Mouse (Mus musculus) right cerebral cortex, postnatal 14 days (tissue): Measurements from ENCODE around the gene Rapgef3.

Experiments used
- DNase-seq: peaks from one replicate; pipeline ENCODE4 v3.0.0; 2022

Gene Rapgef3

DNA sequence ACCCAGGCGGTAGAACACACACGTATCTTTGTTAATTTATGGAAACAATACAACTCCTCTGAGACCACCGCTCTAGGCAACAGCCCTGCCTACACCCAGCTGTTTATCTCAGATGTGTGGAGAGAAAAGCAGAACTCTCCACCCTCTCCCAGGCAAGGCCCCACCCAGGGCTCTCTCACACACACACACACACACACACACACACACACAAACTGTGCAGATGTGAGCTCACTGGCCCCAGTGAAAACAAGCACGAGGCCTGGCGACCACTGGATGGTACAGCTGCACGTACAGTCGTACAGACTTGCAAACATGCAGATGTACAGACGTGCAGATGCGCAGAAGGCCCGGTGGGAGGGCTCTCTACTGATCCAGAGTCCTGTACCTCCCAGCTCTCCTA is 22.8 kb downstream of the Rapgef3 start:
- no peak for DNase-seq

DNA sequence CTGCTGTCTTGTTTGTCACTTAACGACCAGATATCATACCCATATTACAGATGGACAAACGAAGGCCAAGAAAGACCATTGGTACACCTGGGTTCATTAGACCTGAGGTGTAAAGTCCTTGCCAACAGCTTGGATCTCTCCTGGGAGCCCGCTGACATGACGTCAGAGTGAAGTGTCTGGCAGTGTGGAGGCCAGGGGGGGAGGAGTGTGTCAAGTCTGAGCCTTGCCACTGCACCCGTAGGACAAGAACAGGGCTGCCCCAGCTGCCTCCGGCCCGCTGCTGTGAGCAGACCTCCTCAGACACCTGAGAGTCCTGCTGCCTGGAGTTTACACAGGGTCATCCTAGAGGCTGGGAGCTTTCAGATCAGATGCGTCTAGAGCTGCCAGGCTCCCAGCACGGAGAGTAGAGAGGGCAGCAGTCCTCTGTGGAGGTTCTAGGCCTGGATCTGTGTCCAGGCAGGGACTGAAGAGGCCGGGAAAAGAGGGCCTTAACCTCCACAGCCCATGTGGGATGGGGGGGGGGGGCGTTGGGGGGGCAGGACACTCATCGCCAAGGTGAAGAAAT is 23.7 kb downstream of the Rapgef3 start:
- DNase-seq = no peak

DNA sequence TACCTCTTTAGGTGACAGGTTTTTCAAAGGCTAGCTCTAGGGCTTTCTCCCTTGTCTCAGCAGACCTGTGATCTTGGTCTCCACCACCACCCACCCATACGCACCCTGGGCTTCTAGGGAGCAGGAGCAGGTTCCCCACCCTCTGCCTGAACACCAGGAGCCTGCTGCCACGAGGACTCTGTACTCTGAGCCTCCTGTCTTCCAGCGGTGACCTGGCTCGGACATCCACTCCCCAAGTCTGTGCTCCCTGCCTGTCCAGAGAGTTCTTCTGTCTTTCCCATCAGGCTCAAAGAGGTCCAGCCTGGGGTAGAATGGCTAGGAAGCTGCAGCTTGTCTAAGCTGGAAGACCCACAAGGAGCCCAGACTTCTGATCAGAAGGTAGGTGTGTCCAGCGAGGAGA is 24.6 kb downstream of the Rapgef3 start:
- no peak for DNase-seq

DNA sequence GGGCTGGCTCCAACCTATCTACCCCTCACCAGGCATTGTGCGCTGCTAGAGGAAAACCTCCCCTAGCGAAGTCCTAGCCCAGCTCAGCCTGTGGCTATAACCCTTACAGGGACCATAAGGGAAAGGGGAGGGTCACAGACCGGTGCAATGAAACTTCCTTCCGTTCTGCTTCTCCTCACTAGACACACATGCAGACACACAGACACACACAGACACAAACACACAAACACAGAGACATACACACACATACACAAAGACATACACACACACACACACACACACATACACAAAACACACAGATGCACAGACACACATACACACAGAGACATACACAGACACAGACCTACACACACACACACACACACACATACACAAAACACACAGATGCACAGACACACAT is 25.2 kb downstream of the Rapgef3 start:
- no peak for DNase-seq

DNA sequence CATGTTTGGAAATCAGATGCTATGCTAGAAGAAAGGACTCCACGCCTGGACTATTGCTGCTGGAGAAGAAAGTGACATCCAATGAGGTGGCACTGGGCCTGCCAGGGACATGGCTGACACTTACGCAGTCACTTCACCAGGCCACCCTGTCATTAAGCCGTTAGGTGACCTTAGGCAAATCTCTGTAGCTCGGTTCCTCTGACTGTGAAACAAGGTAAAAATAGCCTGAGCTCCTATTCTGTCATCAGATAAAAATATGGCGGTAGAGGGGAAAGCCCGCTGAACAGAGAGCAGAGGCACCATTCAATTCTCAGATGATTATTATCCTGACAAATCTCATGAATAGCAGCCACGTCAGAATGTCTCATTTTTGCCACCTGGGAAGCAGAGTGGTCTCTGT is 25.7 kb downstream of the Rapgef3 start:
- DNase-seq = no peak

DNA sequence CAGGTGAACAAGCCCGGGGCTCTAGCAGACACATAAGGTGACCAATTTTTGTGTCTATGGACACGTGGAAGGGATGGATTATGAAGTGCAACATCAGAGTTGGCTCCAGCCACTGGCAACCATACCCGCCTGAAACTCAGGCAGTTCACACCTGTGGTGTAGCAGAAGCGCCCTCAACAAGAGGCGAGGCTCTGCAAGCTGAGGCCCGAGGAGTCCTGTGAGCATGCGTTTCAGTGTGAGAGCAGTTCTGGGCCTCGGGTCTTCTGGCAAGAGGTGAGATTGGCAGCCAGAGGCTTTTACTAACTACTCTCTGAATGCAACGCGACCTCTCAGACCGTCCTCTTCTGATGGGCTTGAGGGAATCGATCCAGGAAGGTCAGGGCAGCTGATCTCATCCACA is 26.1 kb downstream of the Rapgef3 start:
- DNase-seq = no peak

DNA sequence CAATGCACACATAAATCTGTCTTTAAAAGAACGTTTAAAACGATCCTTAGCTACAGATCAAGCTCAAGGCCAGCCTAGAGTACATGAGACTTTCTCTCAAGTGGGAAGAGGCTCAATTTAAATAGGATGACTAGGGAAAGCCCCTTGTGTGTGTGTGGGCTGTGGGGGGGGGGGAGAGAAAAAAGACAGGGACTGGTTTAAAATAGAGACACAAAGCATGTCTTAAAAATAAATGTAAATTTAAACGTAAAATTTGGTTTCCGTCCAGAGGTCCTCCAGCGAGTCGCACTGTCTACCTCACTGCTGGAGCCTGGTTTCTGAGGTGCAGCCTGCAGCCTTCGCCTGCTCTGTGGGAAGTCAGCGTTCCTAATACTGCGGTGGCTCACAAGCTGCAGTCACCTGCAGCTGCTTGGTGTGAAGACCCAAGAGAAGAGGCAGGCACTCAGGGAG is 27.5 kb downstream of the Rapgef3 start:
- DNase-seq = no peak

DNA sequence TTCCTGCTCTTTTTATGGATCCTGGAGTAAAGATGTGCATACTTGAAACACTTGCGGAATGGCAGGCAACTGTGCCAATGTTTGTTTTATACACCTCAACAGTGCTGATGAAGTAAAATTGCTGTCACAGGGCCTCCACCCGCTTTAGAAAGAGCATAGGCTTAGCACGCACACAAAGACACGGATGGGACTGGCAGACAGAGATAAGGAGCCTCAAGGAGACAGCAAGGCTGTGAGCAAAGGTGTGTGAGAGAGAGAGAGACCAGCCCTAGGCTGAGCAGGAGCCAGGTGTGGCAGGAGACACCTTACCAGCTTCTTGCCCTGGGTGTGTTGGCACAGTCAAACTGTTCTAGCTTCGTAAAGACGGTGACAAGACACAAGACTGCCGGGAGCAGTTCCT is 28.8 kb downstream of the Rapgef3 start:
- no peak for DNase-seq

DNA sequence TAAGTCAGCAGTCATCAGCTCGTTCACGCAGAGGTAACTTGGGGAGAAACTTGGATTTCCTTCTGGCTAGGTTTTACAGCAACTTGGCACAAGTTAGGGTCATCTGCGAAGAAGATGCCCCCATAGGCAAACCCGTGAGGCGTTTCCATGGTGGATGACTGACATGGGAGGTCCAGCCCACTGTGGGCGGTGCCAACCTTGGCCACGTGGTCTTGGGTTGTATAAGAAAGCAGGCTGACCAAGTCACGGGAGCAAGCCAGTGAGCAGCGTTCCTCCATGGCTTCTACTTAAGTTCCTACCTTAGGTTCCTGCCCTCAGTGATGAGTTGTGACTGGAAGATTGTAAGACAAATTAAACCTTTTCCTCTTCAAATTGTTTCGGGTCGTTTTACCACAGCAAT is 35.8 kb downstream of the Rapgef3 start:
- DNase-seq = no peak

DNA sequence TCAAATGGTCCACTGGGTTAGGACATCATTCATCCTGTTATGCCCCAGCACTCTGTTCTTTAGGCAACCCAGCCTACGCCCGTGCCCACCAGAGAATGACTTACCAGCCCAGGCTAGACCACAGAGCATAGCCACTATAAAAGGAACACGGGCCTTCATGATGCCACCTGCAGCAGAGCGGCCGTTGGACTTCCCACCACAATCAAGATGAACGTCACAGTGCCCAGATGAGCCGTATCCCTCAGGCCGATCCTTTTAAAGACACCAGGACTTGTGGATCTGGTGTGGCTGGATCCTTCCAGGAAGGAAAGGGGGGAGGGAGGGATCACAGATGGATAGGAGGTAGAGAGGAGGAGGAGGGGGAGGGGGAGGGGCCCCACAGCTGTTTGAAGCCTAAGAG is 36.7 kb downstream of the Rapgef3 start, which contains the start of gene Endou:
TSS of gene Endou (minus strand) at position 229 of the 400 bp plus-strand sequence.
- no peak for DNase-seq

DNA sequence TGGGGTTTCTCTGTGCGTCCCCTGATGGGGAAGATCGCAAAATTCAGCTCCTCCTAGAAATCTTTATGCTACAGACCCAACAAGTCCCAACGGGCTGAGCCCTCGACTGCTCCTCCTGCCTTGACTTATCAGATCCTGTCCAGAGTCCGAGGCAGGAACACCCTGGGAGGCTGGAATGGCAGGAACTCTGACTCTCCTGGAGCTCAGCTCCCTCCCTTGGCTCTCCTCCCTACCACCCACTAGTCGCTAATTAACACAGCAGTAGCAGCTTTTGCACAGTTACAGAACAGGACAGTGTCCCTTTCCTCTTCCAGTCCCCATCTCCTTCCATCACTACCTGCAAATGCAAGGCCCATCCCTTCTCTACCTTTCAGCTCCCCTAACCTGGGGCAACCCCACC is 37.4 kb downstream of the Rapgef3 start:
- DNase-seq = no peak

DNA sequence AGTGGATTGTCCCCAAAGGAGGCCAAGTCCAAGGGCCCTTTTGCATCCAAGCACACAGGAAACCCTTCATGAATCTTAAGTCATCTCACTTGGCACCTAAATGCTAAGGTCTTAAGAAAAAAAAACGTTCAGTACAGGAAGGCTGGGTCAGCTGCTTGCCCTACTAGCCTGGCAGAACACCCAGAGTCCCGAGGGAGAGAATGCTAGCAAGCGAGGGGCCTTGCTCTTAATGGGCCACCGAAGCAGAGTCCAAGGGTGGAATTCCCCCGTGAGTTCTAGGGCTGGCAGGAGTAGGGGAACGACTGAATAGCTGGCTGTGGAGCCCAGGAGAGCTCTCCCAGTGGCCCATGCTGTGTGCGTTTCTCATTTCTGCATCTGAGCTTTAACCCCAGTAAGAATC is 39.0 kb downstream of the Rapgef3 start:
- no peak for DNase-seq

DNA sequence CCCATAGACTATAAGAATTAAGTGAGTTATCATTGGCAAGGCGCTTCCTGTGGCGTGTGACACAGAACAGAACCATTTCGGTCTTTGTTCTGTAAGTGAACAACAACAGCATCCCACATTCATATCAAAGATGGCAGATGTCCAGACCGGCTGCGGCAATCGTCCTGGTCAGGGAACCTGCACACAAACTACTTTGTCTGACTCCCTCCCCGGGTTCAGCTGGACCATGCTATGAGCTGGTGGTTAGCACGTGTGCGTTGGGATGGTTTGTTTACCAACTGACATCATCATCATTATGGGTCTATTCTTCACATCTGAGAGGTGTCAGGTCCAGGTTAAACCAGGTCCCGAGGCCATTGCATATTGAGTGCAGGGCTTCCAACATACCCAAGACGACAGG is 39.4 kb downstream of the Rapgef3 start:
- DNase-seq = no peak

DNA sequence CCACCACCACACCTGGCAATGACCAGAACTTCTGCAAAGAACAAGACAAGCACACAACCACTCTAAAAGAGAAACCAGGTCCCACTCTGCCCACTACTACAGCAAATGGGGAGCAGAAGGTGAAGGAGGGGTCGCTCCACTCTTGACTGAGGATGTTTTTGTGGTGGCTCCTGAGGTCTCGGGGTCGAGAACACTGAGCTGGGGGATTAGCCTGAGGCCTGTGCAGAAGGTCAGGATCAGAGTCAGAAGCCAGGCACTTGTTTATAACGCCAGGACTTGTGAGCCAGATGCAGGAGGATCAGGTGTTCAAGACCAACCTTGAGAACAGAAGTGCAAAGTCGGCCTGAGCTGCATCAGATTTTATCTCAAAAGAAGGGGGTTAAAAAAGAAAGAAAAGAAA is 40.3 kb downstream of the Rapgef3 start:
- DNase-seq = no peak

DNA sequence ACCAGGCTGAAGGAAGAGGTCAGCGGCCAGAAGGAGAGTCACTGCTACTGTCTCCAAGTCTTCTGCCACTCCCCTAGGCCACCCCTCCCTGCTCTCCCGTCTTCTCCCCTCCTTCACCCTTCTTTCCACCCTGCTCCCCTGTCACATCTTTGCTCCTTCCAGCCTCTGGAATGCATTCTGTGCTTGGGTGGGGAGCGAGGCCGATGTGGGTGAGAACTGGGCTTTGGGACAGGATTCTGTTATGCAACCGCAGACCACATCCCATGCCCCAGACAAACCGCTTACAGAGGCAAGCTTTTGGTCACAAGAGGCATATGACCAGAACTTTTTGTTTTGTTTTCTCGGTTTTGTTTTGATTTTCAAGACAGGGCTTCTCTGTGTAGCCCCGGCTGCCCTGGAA is 40.7 kb downstream of the Rapgef3 start:
- DNase-seq = no peak

DNA sequence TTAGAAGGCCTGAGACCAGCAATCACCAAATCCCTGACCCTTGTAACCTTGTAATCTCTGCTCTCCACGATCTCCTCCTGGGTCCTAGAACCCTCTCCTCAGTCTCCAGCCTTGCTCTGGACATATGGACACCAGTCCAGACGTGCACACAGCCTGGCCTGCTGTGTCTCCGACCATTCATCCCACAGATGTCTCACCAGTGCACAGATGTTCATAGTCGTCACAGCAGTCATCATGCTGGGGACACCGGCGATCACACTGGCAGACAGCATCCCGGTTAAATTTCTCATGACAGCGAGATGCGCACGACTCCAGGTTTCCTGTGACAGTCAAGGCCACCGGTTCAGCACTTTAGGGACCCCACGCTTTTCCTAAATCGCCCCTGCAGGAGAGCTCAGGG is 41.5 kb downstream of the Rapgef3 start:
- no peak for DNase-seq

DNA sequence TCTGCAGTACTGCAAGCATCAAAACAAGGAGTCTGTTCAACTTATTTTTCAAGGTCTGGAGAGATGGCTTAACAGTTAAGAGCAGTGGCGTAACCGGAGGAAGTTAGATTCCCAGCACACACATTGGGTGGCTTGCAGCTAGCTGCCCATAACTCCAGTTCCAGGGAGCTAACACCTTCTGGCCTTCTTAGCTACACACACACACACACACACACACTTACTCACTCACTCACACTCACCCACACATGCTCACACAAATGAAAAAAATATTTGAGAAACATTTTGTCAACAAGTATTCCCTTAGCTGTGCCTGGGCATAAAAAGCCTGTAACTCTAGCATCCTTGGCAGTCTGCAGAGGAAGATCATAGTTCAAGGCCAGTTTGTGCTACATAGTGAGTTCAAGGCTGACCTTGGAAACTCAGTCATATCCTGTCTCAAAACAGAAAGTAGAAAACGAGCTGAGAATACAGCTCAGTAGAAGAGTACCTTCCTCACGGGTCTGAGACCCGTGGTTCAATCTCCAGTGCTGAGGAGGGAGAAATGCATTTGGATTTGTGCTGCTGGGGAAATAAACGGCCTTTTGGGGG is 42.5 kb downstream of the Rapgef3 start:
- DNase-seq = no peak

DNA sequence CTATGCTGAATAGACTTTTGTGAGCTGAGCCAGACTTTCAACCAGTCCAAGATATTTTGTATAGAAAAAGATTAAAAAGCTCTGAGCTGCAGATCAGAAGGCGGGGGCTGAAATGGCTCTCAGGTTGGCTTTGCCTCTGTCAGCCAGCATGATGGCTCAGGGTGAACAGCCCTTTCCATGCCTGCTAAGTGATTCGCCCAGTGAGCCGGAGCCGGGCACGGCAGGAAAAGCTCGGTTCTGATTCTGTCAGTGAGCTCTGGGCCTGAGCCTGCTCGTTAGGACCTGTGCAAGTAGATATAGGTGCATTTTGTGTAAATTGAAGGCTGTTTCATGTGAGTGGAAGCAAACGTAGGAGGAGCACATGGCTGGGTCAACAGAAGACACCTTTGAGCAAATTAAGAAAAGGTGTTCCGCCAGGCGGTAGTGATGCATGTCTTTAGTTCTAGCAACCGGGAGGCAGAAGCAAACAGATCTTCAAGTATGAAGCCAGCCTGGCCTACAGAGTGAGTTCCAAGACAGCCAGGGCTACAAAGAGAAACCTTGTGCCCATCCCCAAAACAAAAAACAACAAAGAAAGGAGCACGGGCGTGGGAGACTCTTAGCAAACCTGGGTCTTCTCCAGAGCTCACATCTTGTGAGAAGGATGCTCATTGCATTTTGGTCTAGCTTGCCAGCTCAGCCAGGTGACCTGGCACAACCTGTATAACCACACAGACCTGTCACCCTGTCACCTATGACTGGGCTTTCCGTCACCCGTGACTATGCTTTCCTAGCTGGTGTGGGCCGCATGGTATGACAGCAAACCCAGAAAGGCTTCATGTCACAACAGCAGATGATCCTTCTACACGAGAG is 43.2 kb downstream of the Rapgef3 start:
- no peak for DNase-seq

DNA sequence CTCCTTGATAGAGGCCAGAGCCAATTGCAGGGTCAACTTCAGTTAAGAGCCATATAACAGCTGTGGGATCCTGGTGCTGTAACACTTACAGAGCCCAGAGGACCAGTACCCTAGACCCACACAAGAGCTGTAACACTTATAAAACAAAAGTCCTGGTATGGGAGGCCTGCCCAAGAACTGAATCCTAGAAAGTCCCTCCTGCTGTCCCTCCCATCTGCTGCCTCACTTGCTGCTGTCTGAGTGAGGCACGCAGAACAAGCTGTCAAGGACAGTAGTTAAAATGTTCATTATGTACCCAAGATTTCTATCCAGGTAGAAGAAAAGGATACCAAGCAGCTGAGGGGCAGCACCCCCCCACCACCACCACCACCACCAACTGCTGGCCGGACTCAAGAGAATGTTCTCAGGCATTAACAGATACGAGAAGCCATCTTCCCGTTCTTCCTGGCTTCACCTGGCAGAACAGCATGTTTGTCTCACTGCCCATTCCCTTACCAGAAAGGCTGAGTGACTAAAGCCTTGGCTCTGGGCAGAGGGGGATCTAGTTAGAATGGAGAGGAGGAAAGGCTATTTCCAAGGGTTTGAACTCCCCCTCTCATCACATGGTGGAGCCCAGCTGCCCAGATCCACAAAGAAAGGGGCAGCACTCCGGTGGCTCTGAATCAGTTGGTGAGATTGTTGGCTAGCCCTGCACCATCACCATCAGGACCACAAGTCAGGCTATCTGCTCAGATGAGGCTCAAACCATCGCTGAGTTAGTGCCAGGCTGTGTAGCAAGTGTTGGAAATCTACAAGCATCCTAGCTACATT is 44.0 kb downstream of the Rapgef3 start:
- no peak for DNase-seq

DNA sequence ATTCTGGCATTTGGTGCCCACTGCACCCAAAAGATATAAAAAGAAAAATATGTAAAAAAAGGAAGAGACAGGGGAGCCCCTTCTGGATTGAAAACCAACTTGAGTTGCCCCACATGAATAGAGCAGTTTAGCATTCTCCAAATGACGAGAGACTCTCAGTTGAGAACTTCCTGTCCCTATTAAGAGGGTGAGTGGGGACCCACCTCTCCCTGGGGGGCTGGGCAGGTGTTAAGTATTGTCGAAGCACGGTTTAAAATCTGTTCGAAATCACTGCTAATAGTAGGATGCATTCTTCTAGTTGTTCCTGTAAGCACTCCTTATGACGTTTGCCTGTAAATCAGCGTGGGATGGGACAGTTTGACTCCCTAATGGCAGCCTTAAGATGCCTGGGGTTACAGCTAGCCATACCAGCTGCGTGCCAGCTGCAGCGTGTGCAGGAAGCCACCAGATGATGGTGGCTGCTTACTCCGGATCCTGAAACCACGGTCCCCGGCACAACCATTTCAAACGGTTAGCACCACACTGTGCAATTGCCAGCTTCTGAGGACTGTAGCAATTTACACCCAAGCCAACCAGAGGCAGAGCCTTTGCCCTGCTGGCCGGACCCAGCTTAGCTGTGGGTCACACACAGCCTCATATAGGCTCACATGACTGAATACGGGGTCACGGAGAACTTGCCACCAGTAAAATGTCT is 46.6 kb downstream of the Rapgef3 start:
- no peak for DNase-seq

DNA sequence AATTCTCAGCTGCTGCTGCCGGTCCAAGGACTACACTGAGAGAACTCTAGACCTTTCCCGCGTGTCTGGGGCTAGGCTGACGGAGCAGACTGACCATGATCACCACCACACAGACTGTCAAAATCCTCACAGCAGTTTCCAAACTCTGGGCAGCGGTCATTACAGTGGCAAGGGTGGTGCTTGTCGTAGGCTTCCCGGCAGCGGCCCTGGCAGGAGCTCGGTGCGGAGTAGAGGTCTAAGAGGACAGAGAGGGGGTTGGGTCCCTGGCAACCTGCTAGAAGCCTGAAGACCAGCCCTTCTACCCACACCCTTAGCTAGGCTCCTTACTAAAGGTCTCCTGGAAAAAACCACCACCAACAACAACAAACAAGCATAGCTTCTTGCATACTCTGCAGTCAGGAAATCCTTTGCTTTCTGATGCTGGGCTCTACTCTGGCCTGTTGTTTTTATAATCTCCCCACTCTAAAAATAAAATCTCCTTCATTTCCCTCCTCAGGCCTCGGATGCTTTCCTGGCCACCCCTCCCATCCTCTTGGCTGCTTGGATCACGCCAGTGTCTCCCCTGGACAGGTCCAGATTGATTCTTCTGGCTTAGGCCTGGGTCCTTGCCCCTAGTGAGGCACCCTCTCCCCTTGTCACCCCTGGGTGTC is 47.6 kb downstream of the Rapgef3 start:
- DNase-seq = no peak

DNA sequence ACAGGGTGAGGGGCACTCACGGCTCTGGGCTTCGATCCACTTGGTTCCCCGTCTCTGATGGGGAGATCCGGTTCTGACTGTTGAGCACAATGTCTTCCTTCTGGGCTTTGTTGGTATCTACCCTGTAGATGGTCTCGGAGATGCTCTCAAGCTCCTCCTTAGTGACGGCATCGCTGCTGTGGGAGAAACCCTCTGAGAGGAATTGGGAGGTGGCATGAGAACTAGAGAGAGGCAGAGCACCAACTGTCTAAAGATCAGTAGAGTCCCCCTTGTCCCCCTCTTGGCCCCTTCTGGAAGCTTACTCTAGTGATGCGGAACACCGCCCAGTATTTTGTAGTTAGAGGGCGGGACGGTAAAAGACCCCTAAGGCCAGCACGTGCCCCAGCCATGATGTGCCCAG is 48.3 kb downstream of the Rapgef3 start:
- no peak for DNase-seq
